Mouse (Mus musculus) embryo, embryonic 11 days (tissue): ENCODE results near the gene Net1.
"Not testable (repeated sequence)": the region's sequence is repeated elsewhere in the genome, so short reads cannot be mapped to it uniquely, and the experiment has no call there.

Experiments used
- DNase-seq: peaks from one replicate; pipeline ENCODE4 v3.0.0-alpha.2; 2015

Net1 gene

GRCm38 (mm10) chr13:3917571-3918311 is at the start of gene Net1, which contains the start of gene Tubal3:
Gene Net1, minus strand, starts transcription at chr13:3918220.
Gene Tubal3, plus strand, starts transcription at chr13:3918274.
- peak; percentile 93 for DNase-seq

DNA sequence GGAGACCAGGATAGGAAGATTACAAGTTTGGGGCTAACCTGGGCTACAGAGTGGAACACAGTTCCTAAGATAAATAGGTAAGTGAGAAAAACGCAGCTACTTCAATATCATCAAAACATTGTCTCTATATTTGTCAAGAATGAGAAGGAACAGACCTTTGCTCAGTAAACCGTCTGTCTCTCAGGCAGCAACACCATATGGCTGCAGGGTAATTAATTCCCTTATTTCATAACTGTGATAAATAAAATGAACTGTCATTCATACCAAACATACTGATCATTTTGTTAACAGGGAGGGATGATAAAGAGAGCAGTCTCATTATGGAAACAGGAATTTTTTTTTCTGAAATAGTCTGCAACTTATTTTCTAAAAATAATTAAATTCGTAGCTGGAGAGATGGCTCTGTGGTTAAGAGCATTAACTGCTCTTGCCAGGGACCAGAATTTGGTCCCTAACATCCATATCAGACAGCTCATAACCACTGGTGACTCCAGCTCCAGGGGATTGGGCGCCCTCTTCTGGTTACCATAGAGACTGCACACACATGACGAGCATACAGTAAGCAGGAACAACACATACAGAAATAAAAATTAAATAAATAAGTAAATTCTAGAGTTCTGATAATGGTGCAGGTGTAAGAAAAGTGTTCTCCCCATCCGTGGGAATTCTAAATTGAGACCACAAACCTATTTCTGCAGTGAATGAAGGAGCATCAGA is 33.3 kb upstream of the Net1 start:
- no peak for DNase-seq

DNA sequence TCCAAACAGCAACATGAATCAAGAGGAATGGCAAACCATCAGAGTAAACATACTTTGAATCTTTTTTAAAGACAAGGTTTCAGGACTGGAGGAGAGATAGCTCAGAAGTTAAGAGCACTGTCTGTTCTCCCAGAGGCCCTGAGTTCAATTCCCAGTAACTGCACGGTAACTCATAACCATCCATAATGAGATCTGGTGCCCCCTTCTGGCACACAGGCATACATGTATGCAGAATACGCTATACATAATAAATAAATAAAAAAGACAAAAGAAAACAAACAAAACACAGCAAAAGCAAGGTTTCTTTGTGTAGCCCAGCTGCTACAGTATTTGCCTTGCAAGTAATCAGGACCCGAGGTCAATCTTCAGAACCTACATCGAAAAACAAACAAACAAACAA is 31.5 kb upstream of the Net1 start:
- DNase-seq, result no peak

GRCm38 (mm10) chr13:3947267-3947666 is 29.2 kb upstream of the Net1 start:
- no peak for DNase-seq

- no peak for DNase-seq
These were observed 27.2 kb upstream of the Net1 start, which contains the start of gene Ucn3 for GRCm38 (mm10) chr13:3945249-3945648. Gene Ucn3, minus strand, starts transcription at chr13:3945349.

DNA sequence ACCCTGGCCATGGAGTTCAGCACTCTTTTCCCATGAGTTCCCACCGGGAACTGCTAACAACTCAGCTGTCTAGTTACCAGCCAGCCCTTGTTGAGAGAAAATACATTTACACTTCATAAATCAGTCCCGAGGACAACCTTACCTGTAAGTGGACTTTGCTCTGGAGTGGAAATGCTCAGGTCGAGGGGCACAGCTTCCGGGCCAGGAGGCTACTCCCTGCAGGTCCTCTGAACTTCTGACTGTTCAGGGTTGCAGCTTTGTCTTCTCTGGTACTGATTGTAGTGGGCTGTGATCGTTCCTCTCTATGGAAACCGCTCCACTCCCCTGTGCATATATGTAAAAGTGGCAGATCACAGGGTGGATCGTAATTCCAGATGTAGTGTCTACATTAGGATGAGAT is 26.7 kb upstream of the Net1 start:
- no peak for DNase-seq

DNA sequence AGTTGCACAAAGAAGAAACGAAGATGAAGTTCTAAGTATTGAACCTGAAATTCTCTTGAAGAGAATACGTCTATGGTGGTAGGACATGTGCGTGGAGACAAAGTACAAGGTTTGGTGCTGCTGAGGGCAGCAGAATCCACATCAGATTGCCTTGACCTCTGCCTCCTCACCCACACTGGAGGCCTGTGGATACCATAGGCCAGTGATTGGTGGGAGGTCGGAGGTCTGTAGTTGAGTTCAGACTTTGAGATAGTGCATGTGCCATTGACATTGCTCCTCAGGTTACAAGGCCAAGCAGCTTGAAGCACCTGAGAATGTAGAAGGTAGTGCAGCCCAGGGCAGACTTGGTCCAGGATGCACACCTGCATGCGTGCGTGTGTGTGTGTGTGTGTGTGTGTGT is 8.0 kb upstream of the Net1 start:
- DNase-seq, result no peak

DNA sequence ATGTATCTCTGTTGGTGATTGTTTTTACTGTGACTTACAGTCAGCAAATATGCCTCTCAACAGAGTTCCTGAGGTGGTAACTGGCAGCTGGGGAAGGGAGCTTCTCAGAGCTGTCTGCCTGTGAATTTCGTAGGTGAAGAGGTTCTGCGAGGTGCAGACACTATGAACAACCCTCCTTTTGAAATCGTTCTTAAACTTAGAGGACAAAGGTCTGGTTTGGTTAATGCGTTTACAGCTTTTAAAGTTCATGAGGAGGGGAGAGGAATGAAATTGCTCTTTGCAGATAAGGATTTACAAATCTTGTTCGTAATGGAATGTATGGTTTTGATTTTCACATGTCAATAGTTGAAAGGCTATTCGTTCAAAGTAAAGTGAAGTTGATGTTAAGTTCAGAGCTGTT is 7.6 kb upstream of the Net1 start:
- DNase-seq, result no peak

GRCm38 (mm10) chr13:3924483-3924882 is 6.5 kb upstream of the Net1 start:
- no peak for DNase-seq

- DNase-seq, result no peak
These were observed 4.5 kb downstream of the Net1 start for GRCm38 (mm10) chr13:3913504-3913903.

- no peak for DNase-seq
These were observed 7.7 kb downstream of the Net1 start for GRCm38 (mm10) chr13:3910356-3910755.

- no peak for DNase-seq
These were observed 9.8 kb downstream of the Net1 start for GRCm38 (mm10) chr13:3908262-3908661.

DNA sequence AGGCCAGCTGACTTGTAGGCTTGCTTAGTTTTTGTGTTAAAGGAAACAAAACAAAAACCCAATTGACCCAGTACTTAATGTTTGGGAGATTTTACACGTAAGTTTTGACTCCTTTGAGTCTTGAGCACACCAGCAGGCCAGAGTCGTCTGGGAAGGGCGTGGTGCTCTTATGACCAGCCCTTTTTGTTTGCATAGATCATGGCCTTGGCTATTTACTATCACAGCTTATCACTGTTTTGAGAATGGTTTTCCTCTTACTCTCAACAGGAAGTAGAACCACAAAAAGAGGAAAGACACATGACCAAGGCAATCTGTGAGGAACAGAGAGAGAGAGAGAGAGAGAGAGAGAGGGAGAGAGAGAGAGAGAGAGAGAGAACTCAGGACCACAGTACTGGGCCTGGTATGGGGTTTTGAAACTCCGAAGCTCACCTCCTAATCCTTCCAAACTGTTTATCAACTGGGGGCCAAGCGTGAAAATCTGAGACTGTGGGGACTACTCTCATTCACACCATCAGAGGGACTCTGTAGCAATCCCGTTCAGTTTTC is 10.8 kb downstream of the Net1 start:
- no peak for DNase-seq

GRCm38 (mm10) chr13:3899301-3899700 is 18.7 kb downstream of the Net1 start:
- no peak for DNase-seq

DNA sequence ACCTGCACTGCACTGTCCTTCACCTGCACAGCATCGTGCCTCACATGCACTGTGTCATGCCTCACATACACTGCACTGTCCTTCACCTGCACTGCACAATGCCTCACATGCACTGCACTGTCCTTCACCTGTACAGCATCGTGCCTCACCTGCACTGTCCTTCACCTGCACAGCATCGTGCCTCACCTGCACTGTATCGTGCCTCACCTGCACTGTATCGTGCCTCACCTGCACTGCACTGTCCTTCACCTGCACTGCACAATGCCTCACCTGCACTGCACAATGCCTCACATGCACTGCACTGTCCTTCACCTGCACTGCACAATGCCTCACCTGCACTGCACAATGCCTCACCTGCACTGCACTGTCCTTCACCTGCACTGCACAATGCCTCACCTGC is 19.8 kb downstream of the Net1 start:
- not testable (repeated sequence) for DNase-seq

DNA sequence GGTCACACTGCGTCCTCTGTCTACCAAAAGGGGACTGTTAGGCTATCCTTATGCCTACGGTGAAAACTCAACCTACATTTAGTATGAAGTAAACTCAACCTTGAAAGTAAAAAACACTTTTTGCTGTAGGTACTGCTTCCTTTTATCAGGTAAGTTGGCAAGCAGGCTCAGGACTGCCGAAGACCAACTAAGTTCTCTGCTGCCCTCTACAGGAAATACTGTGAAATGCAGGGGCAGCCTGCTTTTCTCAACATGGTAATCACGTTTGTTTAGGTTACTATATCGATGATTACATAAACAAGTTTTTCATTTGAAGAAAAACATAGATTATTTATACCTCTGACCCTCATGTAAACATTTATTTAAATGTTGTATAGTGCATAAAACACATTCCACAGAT is 21.1 kb downstream of the Net1 start:
- peak; percentile 80 for DNase-seq

GRCm38 (mm10) chr13:3896032-3896431 is 22.0 kb downstream of the Net1 start:
- DNase-seq, result no peak

DNA sequence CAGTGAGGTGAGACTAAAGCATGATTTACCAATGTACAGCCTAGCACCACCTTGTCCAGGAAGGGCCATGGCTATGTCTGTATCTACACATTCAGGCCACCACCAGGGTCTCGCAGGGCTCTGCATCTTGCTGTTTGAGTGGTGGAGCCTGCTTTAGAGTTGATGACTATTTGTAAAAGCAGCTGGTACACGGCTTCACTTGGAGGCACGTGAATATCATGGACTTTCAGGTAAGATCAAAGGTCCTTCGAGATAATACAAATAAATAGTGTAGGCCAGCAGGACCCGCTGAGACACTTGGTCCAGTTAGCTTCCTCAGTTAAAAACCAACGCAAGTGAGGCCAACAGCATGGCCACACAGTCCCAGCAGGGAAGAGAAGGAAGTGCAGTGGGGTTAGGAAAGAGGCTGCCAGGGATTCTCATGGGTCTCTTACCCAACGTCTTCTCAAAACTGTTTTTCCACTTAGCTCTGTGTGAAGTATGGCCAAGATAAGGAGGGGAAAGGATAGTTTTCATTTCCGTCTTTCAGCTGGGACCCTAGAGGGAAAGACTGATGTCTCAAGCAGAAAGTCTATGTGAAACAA is 22.5 kb downstream of the Net1 start:
- no peak for DNase-seq

DNA sequence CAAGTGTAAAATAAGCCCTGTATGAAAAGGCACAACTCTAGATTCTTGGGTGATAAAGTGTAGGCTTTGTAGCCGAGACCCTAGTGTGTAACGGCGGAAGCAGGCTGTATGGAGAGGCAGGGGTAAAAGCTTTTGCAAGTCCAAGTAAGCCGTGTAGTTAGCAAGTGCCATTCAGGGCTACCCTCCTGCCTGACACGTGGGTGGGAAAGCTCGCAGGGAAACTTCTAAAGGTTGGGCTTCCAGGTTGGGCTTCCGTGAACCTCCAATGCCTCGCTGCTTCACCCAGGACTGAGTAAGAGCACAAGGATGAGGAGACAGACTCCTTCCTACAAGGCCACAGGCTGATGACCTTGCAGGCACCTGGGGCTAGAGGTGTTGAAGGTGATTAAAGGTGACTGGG is 23.5 kb downstream of the Net1 start:
- no peak for DNase-seq

GRCm38 (mm10) chr13:3893126-3893734 is 24.8 kb downstream of the Net1 start:
- peak; percentile 96 for DNase-seq

DNA sequence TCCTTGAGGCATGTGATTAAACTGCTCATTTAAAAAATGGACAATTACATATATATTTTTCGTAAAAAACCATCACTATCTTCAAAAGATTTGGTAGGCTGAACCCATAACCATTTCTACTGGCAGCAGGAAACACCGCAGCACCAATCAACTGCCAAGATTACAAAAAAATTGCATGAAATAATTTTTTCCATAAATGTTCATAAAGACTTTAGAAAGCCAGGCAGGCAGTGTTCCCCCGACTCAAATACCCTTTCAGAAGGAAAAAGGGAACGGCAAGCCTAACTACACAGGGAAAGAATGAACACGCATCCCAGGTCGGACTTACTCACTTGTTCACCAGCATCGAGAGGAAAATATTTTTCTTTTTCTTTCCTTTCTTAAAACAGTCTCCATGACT is 25.4 kb downstream of the Net1 start:
- peak; percentile 14 for DNase-seq

DNA sequence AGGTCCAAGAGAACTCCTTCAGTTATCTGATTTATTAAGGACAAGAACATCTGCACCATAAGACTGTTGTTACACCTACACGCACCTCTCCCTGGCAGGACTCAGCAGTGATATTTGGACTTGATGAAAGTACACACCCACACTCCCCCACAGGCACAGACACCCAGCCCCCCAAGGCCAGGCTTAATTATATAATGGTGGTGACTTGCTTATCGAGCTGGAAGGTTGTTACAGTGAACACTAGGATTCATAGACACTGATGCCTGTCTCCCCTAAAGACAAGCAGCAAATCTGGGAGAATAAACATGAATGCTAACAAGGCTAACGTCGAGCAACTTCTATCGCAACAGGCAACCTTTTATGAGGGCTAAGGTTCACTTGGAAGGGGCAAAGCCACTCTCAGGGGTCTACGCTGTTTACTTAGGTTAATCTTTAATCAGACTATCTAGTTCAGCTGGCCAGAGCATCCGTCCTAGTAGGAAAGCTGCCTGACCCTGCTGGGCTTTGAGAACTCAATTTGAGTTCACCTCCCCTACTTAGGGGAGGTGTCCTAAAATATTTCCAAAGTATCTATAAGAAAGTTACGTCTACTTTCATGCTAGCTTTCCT is 26.4 kb downstream of the Net1 start:
- DNase-seq, result peak; percentile 16

GRCm38 (mm10) chr13:3890061-3890460 is 28.0 kb downstream of the Net1 start:
- DNase-seq, result peak; percentile 41
